Mouse (Mus musculus): ENCODE measurements around the gene Trim50. TPM values are rescaled to one million over a fixed set of nuclear protein-coding genes. Genes with fewer than 3 reads are reported as not detected.

Trim50 gene
- not detected for total RNA-seq (2023)

GRCm38 (mm10) chr5:135352995-135353394, at the start of gene Trim50:
Gene Trim50, plus strand, starts transcription at chr5:135353295.

GRCm38 (mm10) chr5:135349862-135350261, 3.2 kb upstream of the Trim50 start, which contains the start of gene Fkbp6:
Gene Fkbp6, minus strand, starts transcription at chr5:135350044.

GRCm38 (mm10) chr5:135369787-135370654, 16.9 kb downstream of the Trim50 start, which contains the start of gene Nsun5:
Gene Nsun5, plus strand, starts transcription at chr5:135369953.

GRCm38 (mm10) chr5:135394004-135394823, 41.1 kb downstream of the Trim50 start, which contains the start of gene Pom121:
Gene Pom121, minus strand, starts transcription at chr5:135394546.

Other genes with a start within 250 kb of the Trim50 start
- 17.1 TPM for gene Tbl2, start 203.6 kb upstream of the Trim50 start, total RNA-seq (2023)
- gene Bcl7b, start 185.0 kb upstream of the Trim50 start, total RNA-seq (2023) = 66.2 TPM
- gene Baz1b, start 166.0 kb upstream of the Trim50 start, total RNA-seq (2023) = 106 TPM
- gene Fzd9, start 102.1 kb upstream of the Trim50 start, total RNA-seq (2023) = 0.24 TPM
- not detected for gene Fkbp6, start 3.3 kb upstream of the Trim50 start, total RNA-seq (2023)
- 32.0 TPM for gene Nsun5, start 16.7 kb downstream of the Trim50 start, total RNA-seq (2023)
- 48.5 TPM for gene Pom121, start 41.3 kb downstream of the Trim50 start, total RNA-seq (2023)
- gene Hip1, start 191.8 kb downstream of the Trim50 start, total RNA-seq (2023) = 3.6 TPM
- gene Ccl26, start 210.3 kb downstream of the Trim50 start, total RNA-seq (2023) = not detected
- 0.44 TPM for gene Ccl24, start 219.8 kb downstream of the Trim50 start, total RNA-seq (2023)